Mouse (Mus musculus) neural tube, embryonic 15.5 days (tissue): ENCODE data around the gene Tnfsf13. TPM values are rescaled to one million over a fixed set of nuclear protein-coding genes. Genes with fewer than 3 reads are reported as not detected.

Experiments used
- ATAC-seq: fragments of 200-750 bp; cut with Nextera tagmentation; 2 replicates; pipeline ENCODE4 v1.8.0; 2017; ENCODE audit warnings: mild to moderate bottlenecking, moderate TSS enrichment, moderate library complexity; ENCODE audit not compliant: low FRiP score
- H3K27ac ChIP-seq: fragments of 300-500 bp; sonication (generic); replicated peaks from 2 replicates; pipeline ENCODE4 v1.5.1; 2015; ENCODE audit warnings: mild to moderate bottlenecking, inconsistent platforms
- H3K27me3 ChIP-seq: fragments of 300-500 bp; sonication (generic); replicated peaks from 2 replicates; pipeline ENCODE4 v1.6.1; 2015; ENCODE audit warnings: inconsistent platforms
- H3K36me3 ChIP-seq: fragments of 300-500 bp; sonication (generic); 2 replicates; pipeline ENCODE4 v1.6.1; 2015; ENCODE audit warnings: inconsistent platforms
- H3K4me1 ChIP-seq: fragments of 300-500 bp; sonication (generic); 2 replicates; pipeline ENCODE4 v1.6.1; 2015; ENCODE audit warnings: inconsistent platforms
- H3K4me2 ChIP-seq: fragments of 300-500 bp; sonication (generic); 2 replicates; pipeline ENCODE4 v1.6.1; 2015; ENCODE audit warnings: inconsistent platforms, mild to moderate bottlenecking, moderate library complexity
- H3K4me3 ChIP-seq: fragments of 300-500 bp; sonication (generic); replicated peaks from 2 replicates; pipeline ENCODE4 v1.5.1; 2015; ENCODE audit warnings: mild to moderate bottlenecking, inconsistent platforms
- H3K9ac ChIP-seq: fragments of 300-500 bp; sonication (generic); replicated peaks from 2 replicates; pipeline ENCODE4 v1.6.1; 2015; ENCODE audit warnings: mild to moderate bottlenecking, inconsistent platforms
- H3K9me3 ChIP-seq: fragments of 300-500 bp; sonication (generic); replicated peaks from 2 replicates; pipeline ENCODE4 v1.6.1; 2016; ENCODE audit warnings: inconsistent platforms
- WGBS: fragments of 180-500 bp; shearing (Covaris S2); methylation state at CpG from one replicate; pipeline ENCODE4 v1.1.7; 2015; ENCODE audit warnings: mixed read lengths; 5-methylcytosine and 5-hydroxymethylcytosine counted together
- polyA plus RNA-seq: library from polyadenylated mRNA; unstranded; fragments of >200 nt; fragmentation: Nextera tagmentation; extraction: Ambion mirVana; gene quantifications from 2 replicates; pipeline ENCODE4 v1.2.1, GENCODE M21; 2015

The Tnfsf13 gene
- polyA plus RNA-seq, 1 experiment from 2014 or later: 0.19 TPM

DNA sequence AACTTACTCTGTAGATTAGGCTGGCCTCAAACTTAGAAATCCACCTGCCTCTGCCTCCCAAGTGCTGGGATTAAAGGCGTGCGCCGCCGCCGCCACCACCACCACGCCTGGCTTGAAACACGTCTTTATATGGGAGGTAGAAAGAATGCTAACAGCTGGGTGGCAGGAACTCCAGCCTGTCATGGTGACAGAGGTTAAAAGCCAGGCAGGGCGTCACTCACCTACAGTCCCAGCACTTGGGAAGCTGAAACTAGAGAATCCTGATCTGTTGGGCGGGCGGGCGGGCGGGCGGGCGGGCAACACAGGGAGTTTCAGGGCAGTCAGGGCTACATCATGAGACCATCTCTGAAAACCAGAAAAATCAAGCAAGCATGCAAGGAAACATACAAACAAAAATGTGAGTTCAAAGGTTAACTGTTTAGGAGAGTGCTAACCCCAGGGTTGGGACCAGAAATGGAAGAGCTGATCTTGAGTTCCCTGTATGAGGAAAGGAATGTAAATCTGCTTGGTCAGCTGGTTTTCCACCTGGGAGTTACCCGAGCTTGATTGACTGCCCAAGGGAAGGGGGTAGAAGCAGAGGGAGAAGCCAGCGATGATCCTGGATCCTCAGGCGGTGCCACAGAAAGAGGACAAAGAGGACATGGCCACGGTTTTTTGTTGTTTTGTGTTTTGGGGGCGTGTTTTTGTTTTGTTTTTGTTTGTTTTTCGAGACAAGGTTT is 27.5 kb upstream of the Tnfsf13 start:
- Histone ChIP-seq H3K27ac (no peak overlapping the region), H3K36me3 (no peaks in the 10 kb centered on the region), H3K4me2 (no peak overlapping the region), H3K9me3 (no peaks in the 10 kb centered on the region), H3K4me1 (no peaks in the 10 kb centered on the region), H3K27me3 (no peaks in the 10 kb centered on the region), H3K9ac (no peak overlapping the region), H3K4me3 (no peak overlapping the region)
- 84% methylated on average over 20 of the region's 20 CpGs for WGBS
- no peak for ATAC-seq

DNA sequence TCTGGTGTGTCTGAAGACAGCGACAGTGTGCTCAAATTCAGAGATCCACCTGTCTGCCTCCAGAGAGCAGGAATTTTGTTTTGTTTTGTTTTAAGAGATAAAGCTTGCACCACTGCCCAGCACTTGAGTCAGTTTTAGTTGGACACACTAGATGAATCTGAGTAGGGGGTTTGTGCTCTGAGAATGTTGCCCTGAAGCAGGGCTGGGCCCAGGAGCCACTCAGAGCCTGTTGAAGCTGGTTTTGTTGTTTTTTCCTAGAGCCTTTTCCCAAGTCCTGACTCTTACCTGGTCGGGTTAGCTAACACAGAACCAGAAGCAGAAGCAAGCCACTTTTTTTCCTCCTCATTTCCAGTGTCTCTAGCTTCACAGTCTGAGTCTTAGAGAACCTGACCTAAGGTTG is 25.5 kb upstream of the Tnfsf13 start:
- Histone ChIP-seq H3K4me1 (0 out of 2 replicates have a peak, but pooled peaks cover 3% of the 10 kb centered on the region), H3K4me3 (no peak overlapping the region), H3K27ac (no peak overlapping the region), H3K9me3 (no peaks in the 10 kb centered on the region), H3K36me3 (no peaks in the 10 kb centered on the region), H3K9ac (no peak overlapping the region), H3K27me3 (no peaks in the 10 kb centered on the region), H3K4me2 (no peak overlapping the region)
- 86% methylated on average over 2 of the region's 2 CpGs for WGBS
- no peak for ATAC-seq

DNA sequence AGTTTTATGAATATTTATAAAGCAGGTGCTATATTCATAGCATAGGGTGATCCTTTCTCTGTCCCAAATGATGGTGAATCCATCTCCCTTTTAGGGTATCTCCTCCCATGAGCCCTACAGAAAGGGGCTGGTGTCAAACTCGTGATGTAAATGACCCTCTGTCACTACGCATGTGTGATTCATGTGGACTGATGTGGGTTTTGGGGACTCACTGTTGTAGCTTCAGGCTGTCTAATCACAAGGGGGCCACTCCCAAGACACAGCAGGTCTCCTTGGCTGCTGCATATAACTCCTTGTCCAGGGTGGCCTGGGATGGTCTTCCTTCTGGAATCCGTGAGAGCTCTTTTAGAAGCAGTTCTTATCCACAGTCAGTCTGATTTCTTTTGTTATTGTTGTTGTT is 24.9 kb upstream of the Tnfsf13 start:
- ATAC-seq: no peak
- Histone ChIP-seq H3K4me2 (no peak overlapping the region), H3K4me1 (0 out of 2 replicates have a peak, but pooled peaks cover 3% of the 10 kb centered on the region), H3K27me3 (no peaks in the 10 kb centered on the region), H3K36me3 (no peaks in the 10 kb centered on the region), H3K27ac (no peak overlapping the region), H3K9me3 (no peaks in the 10 kb centered on the region), H3K4me3 (no peak overlapping the region), H3K9ac (no peak overlapping the region)
- 67% methylated on average over 3 of the region's 3 CpGs for WGBS

DNA sequence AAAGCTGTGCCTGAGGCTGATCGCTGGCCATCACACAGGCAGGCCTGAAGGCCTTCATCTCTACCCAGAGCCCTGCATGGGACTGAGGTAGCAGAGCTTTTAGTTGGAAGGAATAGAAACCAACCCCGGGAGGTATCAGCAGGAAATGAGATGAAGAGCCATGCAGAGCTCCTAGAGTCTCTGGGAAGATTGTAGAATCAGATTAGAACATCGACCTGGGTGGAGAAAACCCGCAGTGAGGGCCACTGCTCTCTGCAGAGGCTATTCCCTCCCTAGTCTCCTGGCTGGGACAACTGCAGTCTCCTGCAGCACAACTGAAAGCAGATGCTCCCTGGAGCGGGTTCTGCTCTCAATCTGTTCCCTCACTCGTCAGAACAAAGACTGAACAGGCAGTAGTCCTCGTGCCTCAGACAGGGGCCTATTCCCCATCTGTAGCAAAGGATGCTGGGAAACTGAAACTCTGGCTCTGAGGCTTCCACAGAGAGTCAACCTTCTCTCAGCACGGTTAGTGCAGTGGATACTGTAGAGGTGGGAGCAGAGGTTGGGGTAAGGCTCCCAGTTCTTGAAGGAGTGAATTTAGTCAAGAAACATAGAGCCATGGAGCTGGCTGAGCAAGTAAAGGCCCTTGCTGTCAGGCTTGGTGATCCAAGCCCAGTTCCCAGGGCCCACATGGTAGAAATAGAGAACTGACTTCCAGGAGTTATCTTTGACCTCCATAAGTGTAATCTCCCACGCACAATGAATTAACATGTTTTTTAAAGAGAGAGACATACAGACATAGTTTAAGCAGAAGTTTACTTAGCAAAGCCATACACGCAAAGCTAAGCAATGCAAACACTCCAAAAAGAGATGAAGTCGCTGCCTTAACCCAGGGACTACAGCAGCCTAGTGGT is 24.2 kb upstream of the Tnfsf13 start:
- no peaks in the 10 kb centered on the region for H3K9me3 ChIP-seq
- WGBS: 57% methylated on average over 11 of the region's 11 CpGs
- H3K4me3 ChIP-seq: no peak overlapping the region
- H3K4me1 ChIP-seq: 0 out of 2 replicates have a peak, but pooled peaks cover 3% of the 10 kb centered on the region
- H3K4me2 ChIP-seq: no peak overlapping the region
- no peaks in the 10 kb centered on the region for H3K36me3 ChIP-seq
- no peak for ATAC-seq
- H3K27ac ChIP-seq: no peak overlapping the region
- no peaks in the 10 kb centered on the region for H3K27me3 ChIP-seq
- no peak overlapping the region for H3K9ac ChIP-seq

DNA sequence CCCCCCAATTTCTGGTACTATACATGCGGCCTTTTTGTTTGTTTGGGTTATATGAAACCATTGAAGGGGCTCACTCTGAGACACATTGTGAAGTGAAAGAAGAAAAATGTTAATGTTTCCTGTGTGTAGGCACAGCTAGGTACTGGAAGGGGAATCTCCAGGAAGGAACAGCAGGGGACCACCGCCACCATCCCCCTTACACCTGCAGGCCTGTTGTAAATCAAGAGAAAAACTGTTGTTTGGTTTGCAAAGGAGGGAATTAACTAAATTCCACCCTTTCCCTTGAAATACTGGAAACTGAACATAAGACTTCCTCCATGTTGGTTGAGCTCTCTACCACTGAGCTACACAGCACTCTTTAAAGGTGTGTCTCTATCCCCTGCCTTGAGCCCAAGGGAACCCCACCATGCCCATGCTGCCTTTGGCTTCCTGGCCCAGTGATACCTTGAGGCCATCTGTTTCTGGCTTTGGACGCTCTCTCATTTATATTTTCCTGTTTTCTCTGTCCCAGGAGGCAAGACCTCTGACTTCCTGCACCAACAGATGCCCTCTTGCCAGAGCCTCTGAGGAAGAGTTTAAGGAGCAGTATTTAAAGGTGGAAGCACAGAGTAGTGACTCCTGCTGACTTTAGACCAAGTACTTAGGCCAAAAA is 23.2 kb upstream of the Tnfsf13 start:
- H3K4me3 ChIP-seq: no peak overlapping the region
- H3K4me2 ChIP-seq: no peak overlapping the region
- no peak overlapping the region for H3K27ac ChIP-seq
- H3K4me1 ChIP-seq: 0 out of 2 replicates have a peak, but pooled peaks cover 3% of the 10 kb centered on the region
- no peak overlapping the region for H3K9ac ChIP-seq
- H3K27me3 ChIP-seq: no peaks in the 10 kb centered on the region
- ATAC-seq: no peak
- 80% methylated on average over 3 of the region's 3 CpGs for WGBS
- H3K36me3 ChIP-seq: no peaks in the 10 kb centered on the region
- no peaks in the 10 kb centered on the region for H3K9me3 ChIP-seq

DNA sequence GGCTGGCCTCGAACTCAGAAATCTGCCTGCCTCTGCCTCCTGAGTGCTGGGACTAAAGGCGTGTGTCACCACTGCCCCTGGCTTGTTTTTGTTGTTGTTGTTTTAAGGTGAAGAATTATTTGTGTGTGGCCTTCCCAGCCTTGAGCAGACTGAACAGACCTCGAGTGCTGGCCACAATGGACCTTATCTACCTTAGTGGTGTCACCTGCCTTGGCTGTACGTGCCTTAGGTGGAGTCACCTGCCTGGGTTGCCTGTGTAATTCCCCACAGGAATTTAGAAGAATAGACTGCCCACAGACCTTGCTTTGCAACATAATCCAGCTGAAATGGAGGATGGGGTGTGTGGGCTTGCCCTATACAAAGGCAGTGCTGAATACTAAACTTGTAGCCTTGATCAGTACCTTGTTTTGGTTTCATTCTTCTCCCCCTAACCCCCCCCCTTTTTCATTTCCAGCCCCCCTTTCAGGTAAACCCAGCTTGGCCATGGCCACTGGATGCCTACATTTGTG is 22.3 kb upstream of the Tnfsf13 start:
- no peak overlapping the region for H3K4me2 ChIP-seq
- no peak for ATAC-seq
- H3K4me3 ChIP-seq: no peak overlapping the region
- no peaks in the 10 kb centered on the region for H3K9me3 ChIP-seq
- no peak overlapping the region for H3K9ac ChIP-seq
- no peaks in the 10 kb centered on the region for H3K27me3 ChIP-seq
- 0 out of 2 replicates have a peak, but pooled peaks cover 3% of the 10 kb centered on the region for H3K4me1 ChIP-seq
- no peaks in the 10 kb centered on the region for H3K36me3 ChIP-seq
- no peak overlapping the region for H3K27ac ChIP-seq
- WGBS: 87% methylated on average over 4 of the region's 4 CpGs

DNA sequence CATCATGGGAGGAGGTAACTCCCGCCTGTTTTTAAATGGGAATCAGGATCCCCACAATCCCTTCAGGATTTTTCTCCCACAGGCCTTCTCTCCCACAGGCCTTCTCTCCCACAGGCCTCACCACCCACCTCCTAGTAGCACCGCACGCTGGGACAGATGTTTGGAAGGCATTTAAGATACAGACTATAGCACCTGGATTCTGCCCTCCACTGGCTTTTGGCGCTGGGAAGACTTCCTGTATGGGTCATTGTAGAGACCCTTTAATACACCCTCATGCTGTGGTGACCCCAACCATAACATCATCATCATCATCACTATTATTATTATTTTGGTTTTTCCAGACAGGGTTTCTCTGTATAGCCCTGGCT is 21.9 kb upstream of the Tnfsf13 start:
- ATAC-seq: no peak
- H3K4me3 ChIP-seq: no peak overlapping the region
- H3K27ac ChIP-seq: no peak overlapping the region
- no peak overlapping the region for H3K4me2 ChIP-seq
- 88% methylated on average over 4 of the region's 4 CpGs for WGBS
- no peaks in the 10 kb centered on the region for H3K9me3 ChIP-seq
- no peaks in the 10 kb centered on the region for H3K27me3 ChIP-seq
- H3K4me1 ChIP-seq: 0 out of 2 replicates have a peak, but pooled peaks cover 3% of the 10 kb centered on the region
- H3K9ac ChIP-seq: no peak overlapping the region
- no peaks in the 10 kb centered on the region for H3K36me3 ChIP-seq

DNA sequence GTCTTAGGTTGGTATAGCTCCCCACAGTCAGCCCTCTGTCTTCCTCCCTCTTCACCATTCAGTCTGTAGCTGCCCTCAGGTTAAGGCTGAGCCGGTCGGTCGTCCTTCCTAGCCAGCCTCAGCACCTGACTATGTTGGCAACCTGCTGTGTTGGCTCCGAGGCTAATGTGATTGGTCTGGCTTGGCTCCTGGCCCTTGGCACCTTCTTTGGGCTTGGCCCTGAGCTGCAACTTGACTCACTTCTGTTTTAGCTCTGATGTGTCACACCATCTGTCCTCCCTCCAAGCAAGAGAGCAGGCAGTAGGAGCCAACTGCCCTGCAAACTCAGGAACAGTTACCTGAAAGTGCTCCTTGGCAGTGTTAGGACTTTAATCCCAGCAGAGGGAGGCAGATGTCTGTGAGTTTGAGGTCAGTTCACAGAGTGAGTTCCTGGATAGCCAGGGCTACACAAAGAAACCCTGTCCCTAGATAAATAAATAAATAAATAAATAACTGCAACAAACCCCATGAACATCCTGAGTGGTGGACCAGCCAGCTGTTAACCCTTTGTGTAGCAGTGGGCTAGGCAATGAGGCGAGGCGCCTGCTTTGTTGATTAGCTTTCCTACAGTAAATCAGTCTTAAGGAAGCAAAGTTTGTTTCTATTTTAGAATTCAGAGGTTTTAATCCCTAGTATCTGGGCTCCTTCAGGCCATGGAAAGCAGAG is 21.3 kb upstream of the Tnfsf13 start:
- H3K4me3 ChIP-seq: no peak overlapping the region
- no peak overlapping the region for H3K4me2 ChIP-seq
- no peaks in the 10 kb centered on the region for H3K36me3 ChIP-seq
- no peaks in the 10 kb centered on the region for H3K27me3 ChIP-seq
- 0 out of 2 replicates have a peak, but pooled peaks cover 3% of the 10 kb centered on the region for H3K4me1 ChIP-seq
- no peak overlapping the region for H3K27ac ChIP-seq
- ATAC-seq: no peak
- H3K9me3 ChIP-seq: no peaks in the 10 kb centered on the region
- no peak overlapping the region for H3K9ac ChIP-seq
- WGBS: 48% methylated on average over 6 of the region's 6 CpGs

DNA sequence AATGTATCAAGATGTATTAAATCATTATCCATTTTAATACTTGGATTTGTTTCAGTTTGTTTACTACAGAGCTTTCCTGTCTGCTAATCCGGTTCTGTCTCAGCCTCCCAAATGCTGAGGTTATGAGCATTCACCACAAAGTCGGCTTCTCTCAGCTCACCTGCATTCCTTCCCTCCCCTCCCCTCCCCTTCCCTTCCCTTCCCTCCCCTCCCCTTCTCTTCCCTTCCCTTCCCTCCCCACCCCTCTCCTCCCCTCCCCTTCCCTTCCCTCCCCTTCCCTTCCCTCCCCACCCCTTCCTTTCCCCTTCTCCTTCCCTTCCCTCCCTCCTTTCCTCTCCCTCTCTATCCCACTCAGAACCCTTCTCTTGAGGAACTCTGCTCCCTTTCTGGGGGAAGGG is 19.0 kb upstream of the Tnfsf13 start:
- no peak overlapping the region for H3K4me3 ChIP-seq
- WGBS: 55% methylated on average over 2 of the region's 2 CpGs

DNA sequence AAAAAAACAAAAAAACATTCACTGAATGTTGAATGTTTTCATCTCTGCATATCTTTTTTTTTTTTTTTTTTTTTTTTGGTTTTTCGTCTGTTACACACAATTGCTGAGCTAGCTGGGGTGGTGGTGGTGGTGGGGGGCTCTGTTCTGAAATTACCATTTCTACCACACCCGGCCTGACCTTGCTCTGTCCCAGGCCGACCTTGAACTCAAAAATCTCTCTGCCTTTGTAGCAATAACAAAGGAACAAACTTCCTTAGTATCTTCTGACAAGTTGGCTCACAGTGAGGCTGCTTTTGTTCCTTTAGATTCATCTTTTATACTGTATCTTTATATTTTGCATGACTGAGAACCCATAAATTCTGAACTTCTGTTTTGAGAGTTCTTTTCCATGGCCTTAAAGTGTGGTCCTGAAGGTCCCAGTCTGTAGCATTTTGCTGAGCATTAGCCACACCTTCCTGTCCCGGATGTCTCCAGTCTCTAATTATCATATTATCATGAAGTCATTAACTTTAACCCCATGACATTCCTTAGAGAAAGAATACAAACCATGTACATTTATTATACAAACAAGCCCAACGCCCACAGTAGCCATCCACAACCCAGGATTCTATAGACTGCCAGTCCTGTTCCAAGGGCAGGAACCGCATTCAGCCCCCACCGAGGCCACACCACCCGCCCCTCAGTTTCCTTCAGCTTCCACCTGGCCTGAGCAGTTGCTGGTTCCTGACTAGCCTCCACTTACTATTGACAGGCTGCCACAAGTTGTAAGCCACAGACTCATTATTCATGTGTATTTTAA is 18.4 kb upstream of the Tnfsf13 start:
- H3K27ac ChIP-seq: no peak overlapping the region
- H3K4me2 ChIP-seq: no peak overlapping the region
- H3K4me3 ChIP-seq: no peak overlapping the region
- no peaks in the 10 kb centered on the region for H3K9me3 ChIP-seq
- no peak for ATAC-seq
- 73% methylated on average over 8 of the region's 8 CpGs for WGBS
- H3K27me3 ChIP-seq: no peaks in the 10 kb centered on the region
- no peaks in the 10 kb centered on the region for H3K36me3 ChIP-seq
- H3K9ac ChIP-seq: no peak overlapping the region
- H3K4me1 ChIP-seq: 0 out of 2 replicates have a peak, but pooled peaks cover 3% of the 10 kb centered on the region

More for the DNA sequence above, 19.0 kb upstream of the Tnfsf13 start:
- H3K4me2 ChIP-seq: no peak overlapping the region
- no peaks in the 10 kb centered on the region for H3K9me3 ChIP-seq
- H3K4me1 ChIP-seq: 0 out of 2 replicates have a peak, but pooled peaks cover 3% of the 10 kb centered on the region
- no peak for ATAC-seq
- no peak overlapping the region for H3K9ac ChIP-seq
- H3K36me3 ChIP-seq: no peaks in the 10 kb centered on the region
- H3K27ac ChIP-seq: no peak overlapping the region
- H3K27me3 ChIP-seq: no peaks in the 10 kb centered on the region
